In the genomic region with DNA sequence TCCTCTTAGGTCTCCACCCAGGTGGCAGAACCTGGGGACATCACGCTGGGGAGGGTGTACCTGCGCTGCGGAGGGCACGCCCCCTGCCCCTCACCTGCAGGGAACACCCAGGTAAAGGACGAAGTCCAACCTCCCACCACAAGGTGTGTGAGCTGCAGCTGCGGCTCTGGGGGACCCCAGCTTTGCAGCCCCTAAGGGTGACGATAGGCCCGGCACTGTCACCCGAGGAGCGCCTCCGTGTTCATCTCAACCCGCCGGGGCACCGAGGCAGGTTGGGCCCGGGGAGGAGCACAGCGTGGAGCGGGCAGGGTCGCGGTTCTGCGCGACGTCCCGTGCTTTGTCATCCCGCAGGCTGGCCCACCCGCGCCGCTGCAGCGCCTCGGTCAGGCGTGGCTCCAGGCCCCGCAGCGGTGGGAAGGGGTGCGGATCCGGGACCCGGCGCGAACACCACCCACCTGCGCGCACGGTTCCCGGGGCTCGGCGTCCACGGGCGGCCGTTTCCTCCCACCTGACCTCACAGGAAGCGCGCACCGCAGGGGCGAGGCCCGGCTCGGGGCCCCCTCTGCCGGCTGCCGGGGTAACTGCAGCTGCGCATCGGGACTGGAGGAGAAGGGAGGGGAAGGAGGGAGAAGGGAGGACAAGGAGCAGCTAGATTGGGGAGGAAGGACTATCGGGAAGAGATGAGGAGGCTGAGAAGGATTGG, we compare ENCODE assay signal across 1 mouse cellular context.
TF ChIP-seq lines count a peak whose summit lies in the region.

No protein-coding gene starts in this region.

TF ChIP-seq in MEL, 35 proteins besides CTCF, POLR2A, EP300 and RAD21 (continued from another document):
- no peak for TF ChIP-seq TBP (IDR thresholded peaks at IDR 0.05; ENCODE audit: low read depth, low read length)
- TF ChIP-seq USF1 (IDR thresholded peaks at IDR 0.05; ENCODE audit: low read depth, low read length), result peak; percentile 76
- TF ChIP-seq POLR2AphosphoS2 (IDR thresholded peaks at IDR 0.05; ENCODE audit: low read length), result no peak
- no peak for TF ChIP-seq CHD1 (IDR thresholded peaks at IDR 0.05; ENCODE audit: low read depth, low read length)
- TF ChIP-seq MAFK (IDR thresholded peaks at IDR 0.05; ENCODE audit: borderline replicate concordance, low read depth, low read length), result no peak
- TF ChIP-seq POLR2AphosphoS5 (IDR thresholded peaks at IDR 0.05; ENCODE audit: borderline replicate concordance, low read depth, low read length), result no peak
- TF ChIP-seq SIN3A (IDR thresholded peaks at IDR 0.05; ENCODE audit: low read length), result 0 out of 2 replicates have a peak, but pooled peaks have one; percentile 19
- no peak for TF ChIP-seq MEF2A (IDR thresholded peaks at IDR 0.05; ENCODE audit: extremely low read depth, insufficient replicate concordance, low read depth, low read length, poor library complexity, severe bottlenecking)
- TF ChIP-seq E2F4 (IDR thresholded peaks at IDR 0.05; ENCODE audit: borderline replicate concordance, low read depth, low read length), result no peak
- no peak for TF ChIP-seq ZNF384 (IDR thresholded peaks at IDR 0.05; ENCODE audit: low read depth, low read length)
- no peak for TF ChIP-seq ELF1 (IDR thresholded peaks at IDR 0.05; ENCODE audit: low read depth, low read length)
- peak; percentile 50 for TF ChIP-seq SMC3 (IDR thresholded peaks at IDR 0.05; ENCODE audit: low read depth, low read length)
- TF ChIP-seq MXI1 (IDR thresholded peaks at IDR 0.05; ENCODE audit: low read depth, low read length), result peak; percentile 31; the same call in 1 of the 2 replicates
- TF ChIP-seq JUND (IDR thresholded peaks at IDR 0.05; ENCODE audit: low read depth, low read length), result no peak
- no peak for TF ChIP-seq CHD2 (IDR thresholded peaks at IDR 0.05; ENCODE audit: low read length)
- TF ChIP-seq KAT2A (conservative IDR thresholded peaks at IDR 0.05; ENCODE audit: low read depth, low read length), result no peak
- TF ChIP-seq ETS1 (IDR thresholded peaks at IDR 0.05; ENCODE audit: low read depth, low read length), result no peak
